Mouse (Mus musculus) midbrain, embryonic 10.5 days (tissue): ENCODE measurements around the gene Mlst8. TPM values are rescaled to one million over a fixed set of nuclear protein-coding genes. Genes with fewer than 3 reads are reported as not detected.

Experiments
- DNase-seq: peaks from one replicate; pipeline ENCODE4 v3.0.0-alpha.2; 2017; ENCODE audit warnings: low spot score
- H3K27ac ChIP-seq: fragments of 300-500 bp; sonication (generic); replicated peaks from 2 replicates; pipeline ENCODE4 v1.5.1; 2016; ENCODE audit warnings: mild to moderate bottlenecking
- H3K27me3 ChIP-seq: fragments of 300-500 bp; sonication (generic); 2 replicates; pipeline ENCODE4 v1.6.1; 2016; ENCODE audit warnings: low read depth, mild to moderate bottlenecking; ENCODE audit not compliant: poor library complexity, severe bottlenecking
- H3K36me3 ChIP-seq: fragments of 300-500 bp; sonication (generic); 2 replicates; pipeline ENCODE4 v1.6.1; 2016; ENCODE audit warnings: mild to moderate bottlenecking, moderate library complexity
- H3K4me1 ChIP-seq: fragments of 300-500 bp; sonication (generic); 2 replicates; pipeline ENCODE4 v1.6.1; 2016
- H3K4me3 ChIP-seq: fragments of 300-500 bp; sonication (generic); 2 replicates; pipeline ENCODE4 v1.5.1; 2016; ENCODE audit warnings: mild to moderate bottlenecking, moderate library complexity
- H3K9me3 ChIP-seq: fragments of 300-500 bp; sonication (generic); replicated peaks from 2 replicates; pipeline ENCODE4 v1.6.1; 2016; ENCODE audit warnings: mild to moderate bottlenecking
- WGBS: fragments of 180-500 bp; shearing (Covaris S2); methylation state at CpG from one replicate; pipeline ENCODE4 v1.1.7; 2016; 5-methylcytosine and 5-hydroxymethylcytosine counted together
- polyA plus RNA-seq: library from polyadenylated mRNA; unstranded; fragments of >200 nt; fragmentation: Nextera tagmentation; extraction: Ambion mirVana; gene quantifications from 2 replicates; pipeline ENCODE4 v1.2.1, GENCODE M21; 2016

The Mlst8 gene
- polyA plus RNA-seq, 1 experiment from 2014 or later: 40.2 TPM

DNA sequence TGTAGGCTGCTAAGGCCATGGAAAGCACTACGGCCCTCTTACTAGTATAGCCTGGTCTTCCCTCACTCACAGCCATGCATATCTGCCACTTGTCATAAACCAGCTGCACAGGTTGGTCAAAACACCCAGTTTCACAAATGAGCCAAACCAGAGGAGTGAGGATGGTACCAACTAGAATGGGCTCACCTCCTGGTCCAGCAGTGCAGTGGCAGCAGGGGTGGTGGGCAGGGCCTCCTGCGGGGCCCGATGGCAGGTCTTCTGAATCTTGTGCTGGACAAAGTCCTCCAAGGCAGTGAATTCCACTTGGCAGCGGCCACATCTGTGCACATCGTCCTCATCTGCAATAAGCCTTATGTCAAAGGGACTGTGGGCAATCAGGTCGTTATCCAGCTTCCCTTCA is 27.7 kb downstream of the Mlst8 start:
- peaks cover 57% of the 10 kb centered on the region for H3K36me3 ChIP-seq
- H3K27ac ChIP-seq: no peak overlapping the region
- no peaks in the 10 kb centered on the region for H3K9me3 ChIP-seq
- DNase-seq: no peak
- H3K4me3 ChIP-seq: no peak overlapping the region
- peaks cover 15% of the 10 kb centered on the region for H3K4me1 ChIP-seq
- 96% methylated on average over 6 of the region's 6 CpGs for WGBS
- no peaks in the 10 kb centered on the region for H3K27me3 ChIP-seq

GRCm38 (mm10) chr17:24449507-24449906 is 29.4 kb downstream of the Mlst8 start:
- Histone ChIP-seq H3K4me1 (peaks cover 13% of the 10 kb centered on the region), H3K9me3 (no peaks in the 10 kb centered on the region), H3K27me3 (no peaks in the 10 kb centered on the region), H3K27ac (no peak overlapping the region), H3K36me3 (peaks cover 74% of the 10 kb centered on the region), H3K4me3 (no peak overlapping the region)
- 93% methylated on average over 6 of the region's 6 CpGs for WGBS
- DNase-seq: no peak

GRCm38 (mm10) chr17:24446590-24446989 is 32.3 kb downstream of the Mlst8 start:
- DNase-seq: no peak
- H3K27ac ChIP-seq: no peak overlapping the region
- H3K36me3 ChIP-seq: peaks cover 100% of the 10 kb centered on the region
- H3K27me3 ChIP-seq: no peaks in the 10 kb centered on the region
- no peaks in the 10 kb centered on the region for H3K9me3 ChIP-seq
- 95% methylated on average over 8 of the region's 8 CpGs for WGBS
- H3K4me1 ChIP-seq: no peaks in the 10 kb centered on the region
- no peak overlapping the region for H3K4me3 ChIP-seq

DNA sequence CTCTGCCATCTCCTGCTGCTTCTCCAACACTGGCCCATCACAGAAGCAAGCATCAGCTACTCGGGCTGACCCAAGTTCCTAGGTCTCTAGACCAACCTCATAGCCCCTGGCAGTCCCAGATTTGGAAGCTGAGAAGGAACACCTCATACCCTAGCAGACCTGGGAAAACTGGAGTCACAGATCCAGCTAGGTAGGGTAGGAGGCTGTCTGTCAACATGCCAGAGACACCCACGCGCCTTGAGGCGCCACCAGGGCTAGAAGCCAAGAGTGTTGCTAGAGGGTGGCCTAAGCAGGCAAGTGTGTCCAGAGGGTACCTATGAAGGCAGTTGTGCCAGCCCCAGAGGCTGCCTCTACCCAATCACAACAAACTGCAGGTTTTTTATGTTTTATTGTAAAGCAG is 35.5 kb downstream of the Mlst8 start:
- Histone ChIP-seq H3K27me3 (no peaks in the 10 kb centered on the region), H3K27ac (no peak overlapping the region), H3K4me1 (no peaks in the 10 kb centered on the region), H3K4me3 (no peak overlapping the region), H3K9me3 (no peaks in the 10 kb centered on the region), H3K36me3 (peaks cover 100% of the 10 kb centered on the region)
- DNase-seq: no peak
- 94% methylated on average over 4 of the region's 4 CpGs for WGBS

- H3K4me3 ChIP-seq: no peak within 1 kb of the TSS
- no peaks in the 10 kb centered on the region for H3K27me3 ChIP-seq
- no peaks in the 10 kb centered on the region for H3K9me3 ChIP-seq
- DNase-seq: no peak
- no peaks in the 10 kb centered on the region for H3K4me1 ChIP-seq
- WGBS: 85% methylated on average over 7 of the region's 7 CpGs
- no peak within 1 kb of the TSS for H3K27ac ChIP-seq
- peaks cover 100% of the 10 kb centered on the region for H3K36me3 ChIP-seq
Measured at GRCm38 (mm10) chr17:24442632-24443155, 36.2 kb downstream of the Mlst8 start, which contains the start of gene Dnase1l2. Dnase1l2 (minus strand) TSS chr17:24443105.

DNA sequence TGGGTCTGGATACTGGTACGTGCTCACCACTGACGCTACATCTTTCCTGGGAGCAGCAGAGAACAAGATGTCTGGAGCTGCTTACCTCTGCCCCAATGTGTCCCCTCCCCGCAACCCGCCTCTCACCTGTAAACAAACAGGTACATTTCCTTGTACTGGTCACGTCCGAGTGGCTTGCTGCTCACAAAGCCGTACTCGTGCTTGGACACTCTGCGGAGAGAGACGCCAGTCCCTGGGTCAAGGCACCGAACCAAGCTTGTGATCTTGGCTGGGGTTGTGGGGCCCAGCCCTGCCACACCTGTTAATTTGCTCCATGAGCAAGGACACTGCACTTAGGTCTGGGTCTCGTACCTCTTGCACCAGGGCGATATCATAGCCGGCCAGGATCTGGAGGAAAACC is 36.8 kb downstream of the Mlst8 start:
- Histone ChIP-seq H3K27me3 (no peaks in the 10 kb centered on the region), H3K9me3 (no peaks in the 10 kb centered on the region), H3K27ac (no peak overlapping the region), H3K4me1 (no peaks in the 10 kb centered on the region), H3K36me3 (peaks cover 100% of the 10 kb centered on the region), H3K4me3 (no peak overlapping the region)
- WGBS: 93% methylated on average over 14 of the region's 14 CpGs
- no peak for DNase-seq

DNA sequence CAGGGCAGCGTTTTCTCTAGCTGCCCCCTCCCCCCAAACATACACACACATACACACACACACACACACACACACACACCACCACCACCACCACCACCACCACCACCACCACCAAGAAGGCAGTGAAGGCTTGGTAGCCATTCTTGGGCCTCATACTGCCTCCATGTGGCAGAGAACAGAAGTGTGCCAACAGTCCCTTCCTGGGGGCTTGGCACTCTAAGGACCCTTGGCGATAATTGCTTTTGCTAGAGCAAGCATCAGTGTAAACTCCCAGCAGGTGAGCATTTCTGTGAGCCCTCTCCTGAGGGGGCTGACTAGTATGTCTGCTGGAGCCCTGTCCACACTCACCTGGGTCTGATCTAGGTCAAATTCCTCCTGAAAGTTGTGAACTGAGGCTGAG is 37.7 kb downstream of the Mlst8 start:
- Histone ChIP-seq H3K36me3 (peaks cover 99% of the 10 kb centered on the region), H3K4me1 (no peaks in the 10 kb centered on the region), H3K27ac (no peak overlapping the region), H3K27me3 (no peaks in the 10 kb centered on the region), H3K9me3 (no peaks in the 10 kb centered on the region), H3K4me3 (no peak overlapping the region)
- 34% methylated on average over 2 of the region's 2 CpGs for WGBS
- no peak for DNase-seq

DNA sequence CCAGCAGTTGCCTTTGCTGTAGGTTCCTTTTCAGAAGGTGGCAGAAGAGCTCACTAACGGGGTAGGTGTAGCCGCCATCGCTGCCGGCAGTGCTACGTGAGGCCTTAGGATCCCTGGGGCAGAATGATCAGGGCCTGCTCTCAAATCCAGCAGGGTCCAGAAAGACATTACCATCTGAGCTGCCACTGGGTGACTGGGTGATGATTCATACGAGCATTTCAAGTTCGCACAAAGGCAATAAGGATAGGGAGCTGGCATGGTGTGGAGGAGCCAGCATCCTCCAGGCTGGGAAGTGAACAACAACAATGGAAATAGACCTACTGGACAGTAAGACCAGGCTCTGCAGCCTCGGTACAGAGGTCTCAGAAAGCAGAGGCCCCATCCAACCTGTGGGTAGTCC is 38.5 kb downstream of the Mlst8 start:
- WGBS: 94% methylated on average over 8 of the region's 8 CpGs
- DNase-seq: no peak
- peaks cover 99% of the 10 kb centered on the region for H3K36me3 ChIP-seq
- H3K4me3 ChIP-seq: no peak overlapping the region
- no peaks in the 10 kb centered on the region for H3K9me3 ChIP-seq
- H3K27ac ChIP-seq: no peak overlapping the region
- no peaks in the 10 kb centered on the region for H3K4me1 ChIP-seq
- H3K27me3 ChIP-seq: no peaks in the 10 kb centered on the region

GRCm38 (mm10) chr17:24437016-24437415 is 41.9 kb downstream of the Mlst8 start:
- no peaks in the 10 kb centered on the region for H3K9me3 ChIP-seq
- H3K27me3 ChIP-seq: no peaks in the 10 kb centered on the region
- 78% methylated on average over 5 of the region's 5 CpGs for WGBS
- DNase-seq: peak; percentile 34
- no peak overlapping the region for H3K27ac ChIP-seq
- no peak overlapping the region for H3K4me3 ChIP-seq
- no peaks in the 10 kb centered on the region for H3K4me1 ChIP-seq
- peaks cover 90% of the 10 kb centered on the region for H3K36me3 ChIP-seq

DNA sequence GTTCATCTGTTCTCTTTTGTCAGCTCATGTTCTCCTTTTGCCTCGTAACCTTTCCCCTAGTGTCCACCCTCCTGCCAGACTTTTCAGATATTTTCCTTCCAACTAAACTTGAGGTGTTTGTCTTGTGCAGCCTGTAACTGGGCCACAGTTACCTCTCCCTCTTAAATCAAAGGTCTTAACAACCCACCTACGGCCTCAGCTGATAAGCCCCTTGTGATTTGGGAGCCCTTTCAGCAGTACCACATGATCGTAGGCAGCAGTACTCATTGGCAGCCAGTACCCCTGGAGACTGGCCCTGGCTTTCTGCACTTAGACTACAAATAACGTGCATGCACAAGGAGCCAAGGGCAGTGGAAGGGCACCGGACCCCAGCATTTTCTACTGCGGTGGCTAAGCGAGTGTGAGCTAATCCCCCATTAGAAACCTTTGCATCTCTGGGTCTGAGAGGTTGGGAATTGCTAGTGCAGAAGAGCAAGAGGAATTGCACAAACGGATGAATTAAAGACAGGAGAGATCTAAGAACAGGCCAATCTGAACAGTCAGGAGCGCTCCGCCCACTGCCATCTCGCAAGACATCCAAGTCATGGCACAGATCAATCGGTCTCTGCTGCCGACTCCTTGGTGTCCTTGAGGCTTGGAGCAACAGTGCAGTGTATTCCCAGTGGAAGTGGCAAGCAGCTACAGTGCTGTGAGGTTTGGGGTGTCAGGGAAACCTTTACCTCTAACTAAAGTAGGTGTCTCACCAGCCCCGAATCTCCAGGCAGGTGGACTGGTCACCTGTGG is 49.5 kb downstream of the Mlst8 start:
- Histone ChIP-seq H3K36me3 (peaks cover 50% of the 10 kb centered on the region), H3K9me3 (no peaks in the 10 kb centered on the region), H3K4me1 (peaks cover 20% of the 10 kb centered on the region), H3K4me3 (no peak overlapping the region), H3K27me3 (no peaks in the 10 kb centered on the region), H3K27ac (no peak overlapping the region)
- 90% methylated on average over 14 of the region's 14 CpGs for WGBS
- DNase-seq: no peak

DNA sequence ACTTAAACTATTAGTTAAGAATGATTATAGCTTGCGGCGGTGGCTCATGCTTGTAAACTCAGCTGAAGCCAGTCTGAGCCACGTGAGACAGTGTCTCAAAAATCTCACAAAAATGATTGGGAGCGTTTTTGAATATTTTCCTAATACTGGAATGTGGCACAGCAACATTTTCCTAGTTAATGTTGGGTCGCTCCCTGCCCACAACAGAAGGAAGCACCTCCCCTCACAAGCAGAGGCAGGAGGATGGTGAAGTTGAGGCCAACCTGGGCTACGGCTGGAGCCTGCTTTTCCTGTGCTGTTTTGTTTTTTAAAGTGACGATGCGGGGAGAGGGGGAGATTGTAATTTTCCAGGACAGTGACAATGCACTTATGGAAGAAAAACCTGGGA is 51.7 kb downstream of the Mlst8 start:
- peak overlapping the region; percentile 98 for H3K27ac ChIP-seq
- 14% methylated on average over 8 of the region's 8 CpGs for WGBS
- peaks cover 20% of the 10 kb centered on the region for H3K4me1 ChIP-seq
- no peaks in the 10 kb centered on the region for H3K9me3 ChIP-seq
- DNase-seq: no peak
- peak overlapping the region; percentile 89 for H3K4me3 ChIP-seq
- peaks cover 57% of the 10 kb centered on the region for H3K36me3 ChIP-seq
- H3K27me3 ChIP-seq: no peaks in the 10 kb centered on the region

GRCm38 (mm10) chr17:24426471-24427169 is 52.3 kb downstream of the Mlst8 start, which contains the start of gene Eci1:
Eci1 (plus strand) TSS chr17:24426641.
- Histone ChIP-seq H3K4me1 (peaks cover 20% of the 10 kb centered on the region), H3K27me3 (no peaks in the 10 kb centered on the region), H3K9me3 (no peaks in the 10 kb centered on the region), H3K4me3 (peak within 1 kb of the TSS; percentile 89), H3K27ac (peak within 1 kb of the TSS; percentile 98), H3K36me3 (peaks cover 59% of the 10 kb centered on the region)
- under 1% methylated on average over 48 of the region's 48 CpGs for WGBS
- peak; percentile 94 for DNase-seq

DNA sequence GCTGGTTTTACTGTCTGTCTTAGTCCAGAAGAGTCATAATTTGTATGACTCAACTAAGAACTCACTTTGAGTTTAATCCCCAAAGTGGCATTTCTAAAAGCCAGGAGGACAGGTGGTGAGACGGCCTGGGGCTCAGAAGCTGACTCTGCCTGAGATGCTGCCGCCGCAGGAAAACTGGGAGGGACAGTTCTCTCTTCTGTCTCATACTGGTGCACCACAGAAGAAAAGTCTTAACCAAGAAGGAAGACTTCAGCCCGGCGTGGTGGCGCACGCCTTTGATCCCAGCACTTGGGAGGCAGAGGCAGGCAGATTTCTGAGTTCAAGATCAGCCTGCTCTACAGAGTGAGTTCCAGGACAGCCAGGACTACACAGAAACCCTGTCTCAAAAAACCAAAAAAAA is 53.0 kb downstream of the Mlst8 start:
- DNase-seq: no peak
- no peak overlapping the region for H3K4me3 ChIP-seq
- peaks cover 20% of the 10 kb centered on the region for H3K4me1 ChIP-seq
- WGBS: 90% methylated on average over 7 of the region's 7 CpGs
- H3K9me3 ChIP-seq: no peaks in the 10 kb centered on the region
- H3K36me3 ChIP-seq: peaks cover 65% of the 10 kb centered on the region
- H3K27ac ChIP-seq: no peak overlapping the region
- no peaks in the 10 kb centered on the region for H3K27me3 ChIP-seq
